Mouse (Mus musculus): Measurements from ENCODE around the gene Capn3. TPM values are rescaled to one million over a fixed set of nuclear protein-coding genes. Genes with fewer than 3 reads are reported as not detected.

The Capn3 gene
- polyA plus RNA-seq, 1 experiment = 1.8 TPM

DNA sequence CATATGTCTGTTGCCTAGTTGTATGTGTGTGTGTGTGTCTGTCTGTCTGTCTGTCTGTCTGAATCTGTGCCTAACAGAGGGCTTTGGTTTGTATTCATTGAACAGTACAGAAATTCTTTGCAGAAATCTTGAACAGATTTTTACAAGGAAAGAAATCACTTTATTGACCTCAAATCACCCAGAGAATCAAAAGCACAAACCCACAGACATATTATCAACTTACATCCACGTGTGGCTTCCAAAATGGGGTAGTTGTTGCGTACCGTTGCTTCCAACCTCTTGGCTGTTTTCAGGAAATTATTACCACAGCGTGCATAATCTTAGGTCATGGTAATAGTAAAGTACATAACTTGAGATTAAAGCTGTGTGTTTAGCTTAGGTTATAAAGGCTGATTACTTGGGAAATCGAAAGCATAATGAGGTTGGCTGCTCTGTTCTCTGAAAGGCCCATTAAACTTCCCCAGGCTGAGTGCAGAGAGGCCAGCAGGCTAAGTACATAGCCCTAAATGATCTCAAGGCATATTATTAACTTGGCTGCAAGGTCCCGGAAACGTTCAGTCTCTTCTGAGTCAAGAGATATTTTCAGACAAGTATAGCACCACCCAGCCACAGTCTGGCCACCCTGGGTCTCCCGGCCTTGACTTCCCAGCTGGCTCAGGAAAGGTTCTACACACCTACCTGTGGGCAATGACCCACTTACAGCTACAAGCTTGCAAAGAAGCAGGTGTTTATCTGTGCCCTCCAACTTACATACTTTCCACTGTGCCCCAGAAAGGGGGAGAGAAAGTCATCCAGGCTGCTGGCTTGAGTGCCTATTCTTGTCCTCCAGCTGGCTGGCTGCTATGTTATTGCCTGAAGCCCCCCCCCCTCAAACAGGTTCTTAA is 26.9 kb downstream of the Capn3 start:
- Histone ChIP-seq H3ac (ENCODE audit: control insufficient read depth, insufficient read length, low read depth) (no peak overlapping the region), H3K36me3 (ENCODE audit: control insufficient read depth, insufficient read depth) (no peaks in the 10 kb centered on the region), H3K4me3 (ENCODE audit: insufficient read depth, poor library complexity, severe bottlenecking) (no peak overlapping the region), H3K79me2 (ENCODE audit: control insufficient read depth, insufficient read depth) (no peaks in the 10 kb centered on the region), H3K79me3 (ENCODE audit: low read depth) (no peaks in the 10 kb centered on the region), H3K27me3 (ENCODE audit: control insufficient read depth, insufficient read depth, insufficient read length) (no peaks in the 10 kb centered on the region)
- TF ChIP-seq MAX (IDR thresholded peaks at IDR 0.05) = no peak
- TF ChIP-seq USF1 (IDR thresholded peaks at IDR 0.05; ENCODE audit: low read depth) = no peak
- TF ChIP-seq MYOG (IDR thresholded peaks at IDR 0.05; ENCODE audit: control insufficient read depth, extremely low read depth, insufficient read length) = no peak
- no peak for TF ChIP-seq FOSL1 (IDR thresholded peaks at IDR 0.05; ENCODE audit: insufficient read depth, low read length, poor library complexity, severe bottlenecking)
- no peak for TF ChIP-seq CTCF (IDR thresholded peaks at IDR 0.05; ENCODE audit: control insufficient read depth, insufficient read depth, insufficient read length)
- no peak for TF ChIP-seq CEBPB (IDR thresholded peaks at IDR 0.05; ENCODE audit: low read depth)
- TF ChIP-seq MYOD1 (IDR thresholded peaks at IDR 0.05; ENCODE audit: control insufficient read depth, insufficient read length, low read depth) = no peak

DNA sequence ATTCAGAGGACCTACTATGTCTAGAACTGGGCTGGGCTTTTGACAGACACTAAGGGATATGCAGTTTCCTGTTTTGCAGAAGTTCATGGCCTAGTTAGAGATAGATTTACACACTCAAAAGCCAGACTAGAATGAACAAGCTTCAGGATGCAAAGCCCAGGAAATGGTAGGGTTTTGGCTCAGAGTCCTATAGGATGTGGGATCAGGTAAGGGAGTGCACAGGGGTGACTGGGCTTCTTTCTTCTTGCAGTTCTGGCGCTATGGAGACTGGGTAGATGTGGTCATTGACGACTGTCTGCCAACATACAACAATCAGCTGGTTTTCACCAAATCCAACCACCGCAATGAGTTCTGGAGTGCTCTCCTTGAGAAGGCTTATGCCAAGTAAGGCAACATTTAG is 28.4 kb downstream of the Capn3 start:
- no peaks in the 10 kb centered on the region for H3K79me2 ChIP-seq (ENCODE audit: control insufficient read depth, insufficient read depth)
- H3K79me3 ChIP-seq (ENCODE audit: low read depth) = no peaks in the 10 kb centered on the region
- no peaks in the 10 kb centered on the region for H3K27me3 ChIP-seq (ENCODE audit: control insufficient read depth, insufficient read depth, insufficient read length)
- no peak for TF ChIP-seq FOSL1 (IDR thresholded peaks at IDR 0.05; ENCODE audit: insufficient read depth, low read length, poor library complexity, severe bottlenecking)
- no peak for TF ChIP-seq MAX (IDR thresholded peaks at IDR 0.05)
- TF ChIP-seq CEBPB (IDR thresholded peaks at IDR 0.05; ENCODE audit: low read depth) = no peak
- no peak for TF ChIP-seq CTCF (IDR thresholded peaks at IDR 0.05; ENCODE audit: control insufficient read depth, insufficient read depth, insufficient read length)
- no peak for TF ChIP-seq MYOG (IDR thresholded peaks at IDR 0.05; ENCODE audit: control insufficient read depth, extremely low read depth, insufficient read length)
- no peak for TF ChIP-seq USF1 (IDR thresholded peaks at IDR 0.05; ENCODE audit: low read depth)
- no peak for TF ChIP-seq MYOD1 (IDR thresholded peaks at IDR 0.05; ENCODE audit: control insufficient read depth, insufficient read length, low read depth)
- H3ac ChIP-seq (ENCODE audit: control insufficient read depth, insufficient read length, low read depth) = no peak overlapping the region
- no peaks in the 10 kb centered on the region for H3K36me3 ChIP-seq (ENCODE audit: control insufficient read depth, insufficient read depth)
- H3K4me3 ChIP-seq (ENCODE audit: insufficient read depth, poor library complexity, severe bottlenecking) = no peak overlapping the region

DNA sequence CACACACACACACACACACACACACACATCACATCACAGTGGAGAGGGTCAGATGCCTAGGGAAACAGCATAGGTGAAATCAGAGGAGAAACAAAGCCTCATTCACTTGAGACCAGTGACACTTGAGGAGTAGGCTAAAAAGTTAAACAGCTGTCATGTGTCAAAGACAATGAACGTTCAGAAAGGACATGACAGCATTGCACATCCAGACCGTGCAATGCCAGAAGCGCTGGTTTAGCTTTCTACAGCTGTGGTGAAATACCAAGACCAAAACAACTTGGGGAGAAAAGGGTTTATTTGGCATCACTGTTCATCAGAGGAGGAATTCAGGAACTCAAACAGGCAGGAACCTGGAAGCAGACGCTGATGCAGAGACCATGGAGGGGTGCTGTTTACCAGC is 37.4 kb downstream of the Capn3 start:
- H3K27me3 ChIP-seq (ENCODE audit: control insufficient read depth, insufficient read depth, insufficient read length) = no peaks in the 10 kb centered on the region
- no peaks in the 10 kb centered on the region for H3K79me2 ChIP-seq (ENCODE audit: control insufficient read depth, insufficient read depth)
- TF ChIP-seq MYOD1 (IDR thresholded peaks at IDR 0.05; ENCODE audit: control insufficient read depth, insufficient read length, low read depth) = no peak
- no peak for TF ChIP-seq USF1 (IDR thresholded peaks at IDR 0.05; ENCODE audit: low read depth)
- no peak for TF ChIP-seq CTCF (IDR thresholded peaks at IDR 0.05; ENCODE audit: control insufficient read depth, insufficient read depth, insufficient read length)
- TF ChIP-seq MAX (IDR thresholded peaks at IDR 0.05) = no peak
- TF ChIP-seq CEBPB (IDR thresholded peaks at IDR 0.05; ENCODE audit: low read depth) = no peak
- no peak for TF ChIP-seq MYOG (IDR thresholded peaks at IDR 0.05; ENCODE audit: control insufficient read depth, extremely low read depth, insufficient read length)
- TF ChIP-seq FOSL1 (IDR thresholded peaks at IDR 0.05; ENCODE audit: insufficient read depth, low read length, poor library complexity, severe bottlenecking) = no peak
- no peak overlapping the region for H3ac ChIP-seq (ENCODE audit: control insufficient read depth, insufficient read length, low read depth)
- H3K4me3 ChIP-seq (ENCODE audit: insufficient read depth, poor library complexity, severe bottlenecking) = no peak overlapping the region
- H3K79me3 ChIP-seq (ENCODE audit: low read depth) = no peaks in the 10 kb centered on the region
- no peaks in the 10 kb centered on the region for H3K36me3 ChIP-seq (ENCODE audit: control insufficient read depth, insufficient read depth)

GRCm38 (mm10) chr2:120496511-120496910 is 40.7 kb downstream of the Capn3 start:
- TF ChIP-seq CTCF (IDR thresholded peaks at IDR 0.05; ENCODE audit: control insufficient read depth, insufficient read depth, insufficient read length) (no peak), USF1 (IDR thresholded peaks at IDR 0.05; ENCODE audit: low read depth) (no peak), MYOD1 (IDR thresholded peaks at IDR 0.05; ENCODE audit: control insufficient read depth, insufficient read length, low read depth) (no peak), FOSL1 (IDR thresholded peaks at IDR 0.05; ENCODE audit: insufficient read depth, low read length, poor library complexity, severe bottlenecking) (no peak), CEBPB (IDR thresholded peaks at IDR 0.05; ENCODE audit: low read depth) (no peak), MAX (IDR thresholded peaks at IDR 0.05) (no peak), MYOG (IDR thresholded peaks at IDR 0.05; ENCODE audit: control insufficient read depth, extremely low read depth, insufficient read length) (no peak)
- Histone ChIP-seq H3K4me3 (ENCODE audit: insufficient read depth, poor library complexity, severe bottlenecking) (no peak overlapping the region), H3K79me2 (ENCODE audit: control insufficient read depth, insufficient read depth) (no peaks in the 10 kb centered on the region)

GRCm38 (mm10) chr2:120499971-120500471 is 44.2 kb downstream of the Capn3 start:
- Histone ChIP-seq H3K4me3 (ENCODE audit: insufficient read depth, poor library complexity, severe bottlenecking) (no peak overlapping the region), H3K27me3 (ENCODE audit: control insufficient read depth, insufficient read depth, insufficient read length) (no peaks in the 10 kb centered on the region), H3K79me2 (ENCODE audit: control insufficient read depth, insufficient read depth) (no peaks in the 10 kb centered on the region), H3K79me3 (ENCODE audit: low read depth) (no peaks in the 10 kb centered on the region), H3K36me3 (ENCODE audit: control insufficient read depth, insufficient read depth) (peaks cover 6% of the 10 kb centered on the region), H3ac (ENCODE audit: control insufficient read depth, insufficient read length, low read depth) (no peak overlapping the region)
- TF ChIP-seq MYOD1 (IDR thresholded peaks at IDR 0.05; ENCODE audit: control insufficient read depth, insufficient read length, low read depth) = no peak
- no peak for TF ChIP-seq FOSL1 (IDR thresholded peaks at IDR 0.05; ENCODE audit: insufficient read depth, low read length, poor library complexity, severe bottlenecking)
- no peak for TF ChIP-seq CTCF (IDR thresholded peaks at IDR 0.05; ENCODE audit: control insufficient read depth, insufficient read depth, insufficient read length)
- no peak for TF ChIP-seq MAX (IDR thresholded peaks at IDR 0.05)
- no peak for TF ChIP-seq MYOG (IDR thresholded peaks at IDR 0.05; ENCODE audit: control insufficient read depth, extremely low read depth, insufficient read length)
- no peak for TF ChIP-seq CEBPB (IDR thresholded peaks at IDR 0.05; ENCODE audit: low read depth)
- no peak for TF ChIP-seq USF1 (IDR thresholded peaks at IDR 0.05; ENCODE audit: low read depth)

More at GRCm38 (mm10) chr2:120496511-120496910, 40.7 kb downstream of the Capn3 start:
- no peaks in the 10 kb centered on the region for H3K79me3 ChIP-seq (ENCODE audit: low read depth)
- H3K27me3 ChIP-seq (ENCODE audit: control insufficient read depth, insufficient read depth, insufficient read length) = no peaks in the 10 kb centered on the region
- no peak overlapping the region for H3ac ChIP-seq (ENCODE audit: control insufficient read depth, insufficient read length, low read depth)
- no peaks in the 10 kb centered on the region for H3K36me3 ChIP-seq (ENCODE audit: control insufficient read depth, insufficient read depth)

Data from C2C12 (cell line).